21 mouse cellular contexts compared by ENCODE assay signal in genomic region chr17:37242198-37242597, GRCm38 (mm10). TPM values are rescaled to one million over a fixed set of nuclear protein-coding genes. Genes with fewer than 3 reads are reported as not detected.
DNase-seq lines count a peak whose midpoint lies in the region; ATAC-seq lines count a peak whose summit lies in the region.
"Had no signal": no experiment of that assay in that cellular context is flagged by ENCODE, and none has a peak within 500 bp of the region (broad histone marks: within the 10 kb centered on the region; RNA-seq: fewer than 3 reads in every experiment).

No protein-coding gene starts in this region.

- no peak overlapping the region for H3K4me3 ChIP-seq in liver, embryonic 12.5 days
- no peak overlapping the region for H3K4me3 ChIP-seq in liver, embryonic 11.5 days (ENCODE audit: low read depth, low read length)
- H3K4me3 ChIP-seq in stomach, embryonic 14.5 days (ENCODE audit: low read depth, low read length): no peak overlapping the region
- no peak overlapping the region for H3K4me3 ChIP-seq in hindbrain, embryonic 10.5 days
- no peak overlapping the region for H3K4me3 ChIP-seq in forebrain, embryonic 12.5 days (replicated peaks)
- H3K4me3 ChIP-seq: embryonic facial prominence, embryonic 13.5 days; forebrain, embryonic 13.5 days; heart, embryonic 12.5 days; hindbrain, embryonic 12.5 days had no signal

- 35% methylated on average over 3 of the region's 3 CpGs for WGBS in liver, embryonic 12.5 days (ENCODE audit: insufficient replicate concordance)
- WGBS in liver, embryonic 11.5 days: 48% methylated on average over 3 of the region's 3 CpGs
- 11% methylated on average over 3 of the region's 3 CpGs for whole genome bisulfite sequencing in stomach, embryonic 14.5 days
- WGBS in hindbrain, embryonic 10.5 days: 63% methylated on average over 3 of the region's 3 CpGs
- WGBS in forebrain, embryonic 12.5 days: 60% methylated on average over 3 of the region's 3 CpGs

- no peak for DNase-seq in liver, embryonic 11.5 days (ENCODE audit: low spot score)
- peak; percentile 41 for DNase-seq in R1 (ENCODE audit: low read depth, low spot score)
- no peak for DNase-seq in hindbrain, embryonic 10.5 days (ENCODE audit: low spot score)
- DNase-seq in right cerebral cortex, adult 18-20 months: no peak
- DNase-seq: adrenal gland, adult 2 months; adrenal gland, postnatal 25 days; cerebellum, adult 18-20 months; cerebellum, adult 9-11 months; cerebellum, postnatal 36 days; forebrain, postnatal 0 days; gastrocnemius, postnatal 14 days had no signal

- H3K27me3 ChIP-seq in liver, embryonic 12.5 days (replicated peaks): no peaks in the 10 kb centered on the region
- no peaks in the 10 kb centered on the region for H3K27me3 ChIP-seq in liver, embryonic 11.5 days (replicated peaks; ENCODE audit: control insufficient read depth, insufficient read depth, low read length)
- no peaks in the 10 kb centered on the region for H3K27me3 ChIP-seq in stomach, embryonic 14.5 days (ENCODE audit: control insufficient read depth, insufficient read depth, low read length)
- H3K27me3 ChIP-seq in hindbrain, embryonic 10.5 days (ENCODE audit: insufficient read depth, poor library complexity, severe bottlenecking): no peaks in the 10 kb centered on the region
- H3K27me3 ChIP-seq in forebrain, embryonic 12.5 days: no peaks in the 10 kb centered on the region
- H3K27me3 ChIP-seq: embryonic facial prominence, embryonic 13.5 days; forebrain, embryonic 13.5 days; heart, embryonic 12.5 days; hindbrain, embryonic 12.5 days; Patski had no signal

- H3K27ac ChIP-seq in liver, embryonic 12.5 days: no peak overlapping the region
- H3K27ac ChIP-seq in liver, embryonic 11.5 days (ENCODE audit: low read depth, low read length): no peak overlapping the region
- H3K27ac ChIP-seq in stomach, embryonic 14.5 days (ENCODE audit: low read length): no peak overlapping the region
- H3K27ac ChIP-seq in hindbrain, embryonic 10.5 days: no peak overlapping the region
- H3K27ac ChIP-seq in forebrain, embryonic 12.5 days: no peak overlapping the region
- H3K27ac ChIP-seq: embryonic facial prominence, embryonic 13.5 days; forebrain, embryonic 13.5 days; hindbrain, embryonic 12.5 days had no signal

- H3K9ac ChIP-seq in liver, embryonic 12.5 days: no peak overlapping the region
- H3K9ac ChIP-seq in liver, embryonic 11.5 days (ENCODE audit: low read depth, low read length): no peak overlapping the region
- H3K9ac ChIP-seq in stomach, embryonic 14.5 days (replicated peaks; ENCODE audit: low read depth, low read length): no peak overlapping the region
- no peak overlapping the region for H3K9ac ChIP-seq in forebrain, embryonic 12.5 days
- H3K9ac ChIP-seq: embryonic facial prominence, embryonic 13.5 days; forebrain, embryonic 13.5 days; forebrain, postnatal 0 days; heart, embryonic 12.5 days; hindbrain, embryonic 12.5 days had no signal

- no peaks in the 10 kb centered on the region for H3K36me3 ChIP-seq in liver, embryonic 12.5 days
- H3K36me3 ChIP-seq in liver, embryonic 11.5 days (ENCODE audit: control insufficient read depth, insufficient read depth, low read length): no peaks in the 10 kb centered on the region
- no peaks in the 10 kb centered on the region for H3K36me3 ChIP-seq in stomach, embryonic 14.5 days (ENCODE audit: control insufficient read depth, insufficient read depth, low read length)
- no peaks in the 10 kb centered on the region for H3K36me3 ChIP-seq in hindbrain, embryonic 10.5 days
- no peaks in the 10 kb centered on the region for H3K36me3 ChIP-seq in forebrain, embryonic 12.5 days (replicated peaks)
- H3K36me3 ChIP-seq: embryonic facial prominence, embryonic 13.5 days; heart, embryonic 12.5 days; hindbrain, embryonic 12.5 days had no signal

- H3K4me1 ChIP-seq in liver, embryonic 12.5 days: no peaks in the 10 kb centered on the region
- H3K4me1 ChIP-seq in liver, embryonic 11.5 days (replicated peaks; ENCODE audit: control insufficient read depth, insufficient read depth, low read length): no peaks in the 10 kb centered on the region
- no peaks in the 10 kb centered on the region for H3K4me1 ChIP-seq in stomach, embryonic 14.5 days (ENCODE audit: control insufficient read depth, insufficient read depth, low read length)
- no peaks in the 10 kb centered on the region for H3K4me1 ChIP-seq in hindbrain, embryonic 10.5 days (replicated peaks)
- H3K4me1 ChIP-seq in forebrain, embryonic 12.5 days: no peaks in the 10 kb centered on the region
- H3K4me1 ChIP-seq: embryonic facial prominence, embryonic 13.5 days; forebrain, embryonic 13.5 days; heart, embryonic 12.5 days; hindbrain, embryonic 12.5 days had no signal

- peaks cover 5% of the 10 kb centered on the region; the same call in 1 of the 2 replicates for H3K9me3 ChIP-seq in liver, embryonic 12.5 days (replicated peaks)
- peaks cover 5% of the 10 kb centered on the region; the same call in 1 of the 2 replicates for H3K9me3 ChIP-seq in liver, embryonic 11.5 days (ENCODE audit: control insufficient read depth, low read length)
- no peaks in the 10 kb centered on the region for H3K9me3 ChIP-seq in stomach, embryonic 14.5 days (ENCODE audit: control insufficient read depth, low read depth, low read length)
- 0 out of 2 replicates have a peak, but pooled peaks cover 5% of the 10 kb centered on the region for H3K9me3 ChIP-seq in hindbrain, embryonic 10.5 days
- no peaks in the 10 kb centered on the region for H3K9me3 ChIP-seq in forebrain, embryonic 12.5 days
- H3K9me3 ChIP-seq: embryonic facial prominence, embryonic 13.5 days; hindbrain, embryonic 12.5 days had no signal

- ATAC-seq in liver, embryonic 12.5 days: peak; percentile 57; the same call in 1 of the 2 replicates
- no peak for ATAC-seq in liver, embryonic 11.5 days (replicated peaks; ENCODE audit: low FRiP score)
- 0 out of 2 replicates have a peak, but pooled peaks have one; percentile 46 for ATAC-seq in stomach, embryonic 14.5 days (ENCODE audit: insufficient number of reproducible peaks, insufficient read depth, low FRiP score, low read depth)
- no peak for ATAC-seq in forebrain, embryonic 12.5 days (ENCODE audit: low FRiP score)
- ATAC-seq: forebrain, embryonic 13.5 days; forebrain, postnatal 0 days; Patski had no signal

- no peak overlapping the region for H3K4me2 ChIP-seq in liver, embryonic 12.5 days
- no peak overlapping the region for H3K4me2 ChIP-seq in liver, embryonic 11.5 days
- no peak overlapping the region for H3K4me2 ChIP-seq in stomach, embryonic 14.5 days (replicated peaks; ENCODE audit: low read depth, low read length)
- H3K4me2 ChIP-seq in forebrain, embryonic 12.5 days: no peak overlapping the region
- H3K4me2 ChIP-seq: embryonic facial prominence, embryonic 13.5 days; forebrain, embryonic 13.5 days; heart, embryonic 12.5 days; hindbrain, embryonic 12.5 days had no signal

RNA-seq across cellular contexts. Expression of gene Olfr97, which starts 5.1 kb away (rescaled TPM):
- not detected in 2 replicates for polyA plus RNA-seq in liver, embryonic 12.5 days (2016; fragmentation: Nextera tagmentation; extraction: Ambion mirVana)
- not detected in 2 replicates for polyA plus RNA-seq in liver, embryonic 11.5 days (2014; fragmentation: Nextera tagmentation; extraction: Ambion mirVana)
- not detected in 2 replicates for polyA plus RNA-seq in stomach, embryonic 14.5 days (2014; fragmentation: Nextera tagmentation; extraction: Ambion mirVana)
- not detected in 2 replicates for polyA plus RNA-seq in hindbrain, embryonic 10.5 days (2016; fragmentation: Nextera tagmentation; extraction: Ambion mirVana)
- not detected in 2 replicates for polyA plus RNA-seq in forebrain, embryonic 12.5 days (2016; fragmentation: Nextera tagmentation; extraction: Ambion mirVana)
- polyA plus RNA-seq: adrenal gland, adult 2 months; C2C12; embryonic facial prominence, embryonic 13.5 days; forebrain, embryonic 13.5 days; forebrain, postnatal 0 days; heart, embryonic 12.5 days; heart, embryonic 16.5 days; hindbrain, embryonic 12.5 days; Patski had no signal

RNA-seq across cellular contexts. Expression of gene Olfr98, which starts 21.4 kb away (rescaled TPM):
- not detected in 2 replicates for polyA plus RNA-seq in liver, embryonic 12.5 days (2016; fragmentation: Nextera tagmentation; extraction: Ambion mirVana)
- polyA plus RNA-seq in liver, embryonic 11.5 days (2014; fragmentation: Nextera tagmentation; extraction: Ambion mirVana): not detected in 2 replicates
- polyA plus RNA-seq in stomach, embryonic 14.5 days (2014; fragmentation: Nextera tagmentation; extraction: Ambion mirVana): not detected in 2 replicates
- polyA plus RNA-seq in hindbrain, embryonic 10.5 days (2016; fragmentation: Nextera tagmentation; extraction: Ambion mirVana): not detected in 2 replicates
- polyA plus RNA-seq in forebrain, embryonic 12.5 days (2016; fragmentation: Nextera tagmentation; extraction: Ambion mirVana): not detected in 2 replicates
- polyA plus RNA-seq: adrenal gland, adult 2 months; C2C12; embryonic facial prominence, embryonic 13.5 days; forebrain, embryonic 13.5 days; forebrain, postnatal 0 days; heart, embryonic 12.5 days; heart, embryonic 16.5 days; hindbrain, embryonic 12.5 days; Patski had no signal

RNA-seq across cellular contexts. Expression of gene Olfr96, which starts 22.3 kb away (rescaled TPM):
- not detected in 2 replicates for polyA plus RNA-seq in liver, embryonic 12.5 days (2016; fragmentation: Nextera tagmentation; extraction: Ambion mirVana)
- polyA plus RNA-seq in liver, embryonic 11.5 days (2014; fragmentation: Nextera tagmentation; extraction: Ambion mirVana): not detected in 2 replicates
- not detected in 2 replicates for polyA plus RNA-seq in stomach, embryonic 14.5 days (2014; fragmentation: Nextera tagmentation; extraction: Ambion mirVana)
- not detected in 2 replicates for polyA plus RNA-seq in hindbrain, embryonic 10.5 days (2016; fragmentation: Nextera tagmentation; extraction: Ambion mirVana)
- polyA plus RNA-seq in forebrain, embryonic 12.5 days (2016; fragmentation: Nextera tagmentation; extraction: Ambion mirVana): not detected in 2 replicates
- polyA plus RNA-seq: adrenal gland, adult 2 months; C2C12; embryonic facial prominence, embryonic 13.5 days; forebrain, embryonic 13.5 days; forebrain, postnatal 0 days; heart, embryonic 12.5 days; heart, embryonic 16.5 days; hindbrain, embryonic 12.5 days; Patski had no signal

RNA-seq across cellular contexts. Expression of gene H2-M3, which starts 27.8 kb away (rescaled TPM):
- polyA plus RNA-seq in liver, embryonic 12.5 days (2016; fragmentation: Nextera tagmentation; extraction: Ambion mirVana): 1.1 and 1.5 TPM in 2 replicates
- 1.4 and 1.9 TPM in 2 replicates for polyA plus RNA-seq in liver, embryonic 11.5 days (2014; fragmentation: Nextera tagmentation; extraction: Ambion mirVana)
- polyA plus RNA-seq in stomach, embryonic 14.5 days (2014; fragmentation: Nextera tagmentation; extraction: Ambion mirVana): 2.9 and 4.3 TPM in 2 replicates
- polyA plus RNA-seq in hindbrain, embryonic 10.5 days (2016; fragmentation: Nextera tagmentation; extraction: Ambion mirVana): 1.1 and 1.4 TPM in 2 replicates
- 1.00 and 1.5 TPM in 2 replicates for polyA plus RNA-seq in forebrain, embryonic 12.5 days (2016; fragmentation: Nextera tagmentation; extraction: Ambion mirVana)

RNA-seq across cellular contexts. Expression of gene Olfr95, which starts 29.3 kb away (rescaled TPM):
- not detected in 2 replicates for polyA plus RNA-seq in liver, embryonic 12.5 days (2016; fragmentation: Nextera tagmentation; extraction: Ambion mirVana)
- not detected in 2 replicates for polyA plus RNA-seq in liver, embryonic 11.5 days (2014; fragmentation: Nextera tagmentation; extraction: Ambion mirVana)
- not detected in 2 replicates for polyA plus RNA-seq in stomach, embryonic 14.5 days (2014; fragmentation: Nextera tagmentation; extraction: Ambion mirVana)
- polyA plus RNA-seq in hindbrain, embryonic 10.5 days (2016; fragmentation: Nextera tagmentation; extraction: Ambion mirVana): not detected in 2 replicates
- polyA plus RNA-seq in forebrain, embryonic 12.5 days (2016; fragmentation: Nextera tagmentation; extraction: Ambion mirVana): 0.06 TPM in 1 of 2 replicates, not detected in the other
- polyA plus RNA-seq: adrenal gland, adult 2 months; C2C12; embryonic facial prominence, embryonic 13.5 days; forebrain, embryonic 13.5 days; forebrain, postnatal 0 days; heart, embryonic 12.5 days; heart, embryonic 16.5 days; hindbrain, embryonic 12.5 days; Patski had no signal

Comparison
In these comparisons a context has a peak if more than half of its experiments do, and no peak if none do; other contexts are left out.
1. ATAC-seq: peak in liver, embryonic 12.5 days (single experiment) and stomach, embryonic 14.5 days (single experiment); none in liver, embryonic 11.5 days (single experiment) and forebrain, embryonic 12.5 days (single experiment).